Mouse (Mus musculus): ENCODE measurements around the gene Gstp3.
"Not testable (repeated sequence)": the region's sequence is repeated elsewhere in the genome, so short reads cannot be mapped to it uniquely, and the experiment has no call there.

The Gstp3 gene

GRCm38 (mm10) chr19:4040941-4041340 lies 18.4 kb downstream of the Gstp3 start:
- DNase-seq (ENCODE audit: low read depth, low spot score), result not testable (repeated sequence)

GRCm38 (mm10) chr19:4037788-4038232 lies 21.6 kb downstream of the Gstp3 start, which contains the start of gene Gstp1:
Gstp1 (minus strand) TSS chr19:4037985.
- DNase-seq (ENCODE audit: low read depth, low spot score), result peak; percentile 82

- DNase-seq (ENCODE audit: low read depth, low spot score), result not testable (repeated sequence)
Observed at GRCm38 (mm10) chr19:4037154-4037787, 22.1 kb downstream of the Gstp3 start.

- DNase-seq (ENCODE audit: low read depth, low spot score), result no peak
Observed at GRCm38 (mm10) chr19:4036327-4037045, 22.9 kb downstream of the Gstp3 start.

- DNase-seq (ENCODE audit: low read depth, low spot score), result no peak
Observed at GRCm38 (mm10) chr19:4033742-4034141, 25.6 kb downstream of the Gstp3 start.

- DNase-seq (ENCODE audit: low read depth, low spot score), result no peak
Observed at GRCm38 (mm10) chr19:4033298-4033697, 26.1 kb downstream of the Gstp3 start.

GRCm38 (mm10) chr19:4032668-4033067 lies 26.7 kb downstream of the Gstp3 start:
- DNase-seq (ENCODE audit: low read depth, low spot score), result no peak

GRCm38 (mm10) chr19:4027576-4027975 lies 31.8 kb downstream of the Gstp3 start:
- no peak for DNase-seq (ENCODE audit: low read depth, low spot score)

GRCm38 (mm10) chr19:4023185-4023584 lies 36.2 kb downstream of the Gstp3 start:
- no peak for DNase-seq (ENCODE audit: low read depth, low spot score)

- peak; percentile 63 for DNase-seq (ENCODE audit: low read depth, low spot score)
Observed at GRCm38 (mm10) chr19:4018743-4019583, 40.4 kb downstream of the Gstp3 start.

- DNase-seq (ENCODE audit: low read depth, low spot score), result no peak
Observed at GRCm38 (mm10) chr19:4017921-4018587, 41.3 kb downstream of the Gstp3 start.

- no peak for DNase-seq (ENCODE audit: low read depth, low spot score)
Observed at GRCm38 (mm10) chr19:4015635-4016034, 43.7 kb downstream of the Gstp3 start.

GRCm38 (mm10) chr19:4014802-4015201 lies 44.6 kb downstream of the Gstp3 start:
- DNase-seq (ENCODE audit: low read depth, low spot score), result no peak

- no peak for DNase-seq (ENCODE audit: low read depth, low spot score)
Observed at GRCm38 (mm10) chr19:4013066-4013465, 46.3 kb downstream of the Gstp3 start.

- DNase-seq (ENCODE audit: low read depth, low spot score), result peak; percentile 97
Observed at GRCm38 (mm10) chr19:4012432-4013022, 46.8 kb downstream of the Gstp3 start, which contains the start of gene Ndufv1. Ndufv1 (minus strand) TSS chr19:4012806.

- DNase-seq (ENCODE audit: low read depth, low spot score), result no peak
Observed at GRCm38 (mm10) chr19:4011086-4011485, 48.3 kb downstream of the Gstp3 start.
